In the genomic region with DNA sequence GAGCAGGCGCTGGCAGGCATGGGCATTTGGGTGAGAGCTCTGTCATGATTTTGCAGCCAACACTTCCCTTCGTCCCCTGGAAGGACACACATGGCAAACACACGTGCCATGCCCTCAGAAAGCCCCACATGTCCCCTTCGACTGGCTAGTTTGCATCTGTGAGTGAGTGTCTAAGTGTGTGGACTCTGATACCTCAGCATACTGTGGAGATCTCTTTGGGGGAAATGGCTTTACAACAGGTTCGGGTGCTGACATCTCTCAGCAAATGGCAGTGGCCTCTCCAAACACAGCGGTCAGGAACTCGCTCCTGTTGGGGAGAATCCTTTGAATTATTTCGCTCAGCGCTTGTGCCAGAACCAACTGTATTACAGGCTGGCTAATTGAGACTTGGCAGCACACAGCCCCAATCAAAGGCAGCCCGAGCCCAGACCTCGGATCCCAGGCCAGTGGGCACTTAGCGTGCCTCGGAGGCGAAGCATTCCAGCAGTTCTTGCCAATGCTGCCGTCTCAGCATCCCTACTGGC, we compare ENCODE assay signal across 16 mouse cellular contexts.
DNase-seq lines count a peak whose midpoint lies in the region; ATAC-seq lines count a peak whose summit lies in the region.
"Had no signal": no experiment of that assay in that cellular context is flagged by ENCODE, and none has a peak within 500 bp of the region (broad histone marks: within the 10 kb centered on the region; RNA-seq: fewer than 3 reads in every experiment).

No protein-coding gene starts in this region.

- peak; percentile 57; the same call in 1 of the 2 replicates for ATAC-seq in forebrain, embryonic 14.5 days
- ATAC-seq in forebrain, embryonic 12.5 days (ENCODE audit: low FRiP score): no peak
- no peak for ATAC-seq in activated CD4-positive, CD25-positive, alpha-beta regulatory T cell, adult 4 months
- ATAC-seq: lung, postnatal 0 days had no signal

- peak overlapping the region; percentile 17; the same call in 1 of the 2 replicates for H3K27ac ChIP-seq in forebrain, embryonic 14.5 days (ENCODE audit: low read depth, low read length)
- H3K27ac ChIP-seq in forebrain, embryonic 12.5 days: no peak overlapping the region
- H3K27ac ChIP-seq: embryonic facial prominence, embryonic 15.5 days; heart, embryonic 13.5 days had no signal

- WGBS in forebrain, embryonic 14.5 days: 54% methylated on average over 15 of the region's 15 CpGs
- WGBS in forebrain, embryonic 12.5 days: 88% methylated on average over 15 of the region's 15 CpGs

- H3K4me2 ChIP-seq in forebrain, embryonic 14.5 days (ENCODE audit: low read length): no peak overlapping the region
- no peak overlapping the region for H3K4me2 ChIP-seq in forebrain, embryonic 12.5 days
- H3K4me2 ChIP-seq: embryonic facial prominence, embryonic 15.5 days; heart, embryonic 13.5 days had no signal

- H3K4me3 ChIP-seq in forebrain, embryonic 14.5 days (ENCODE audit: low read depth, low read length): no peak overlapping the region
- no peak overlapping the region for H3K4me3 ChIP-seq in forebrain, embryonic 12.5 days (replicated peaks)
- H3K4me3 ChIP-seq: embryonic facial prominence, embryonic 15.5 days; heart, embryonic 13.5 days had no signal

- no peaks in the 10 kb centered on the region for H3K9me3 ChIP-seq in forebrain, embryonic 14.5 days (replicated peaks; ENCODE audit: control insufficient read depth, low read length)
- H3K9me3 ChIP-seq in forebrain, embryonic 12.5 days: no peaks in the 10 kb centered on the region
- H3K9me3 ChIP-seq: embryonic facial prominence, embryonic 15.5 days; heart, embryonic 13.5 days had no signal

- no peak overlapping the region for H3K9ac ChIP-seq in forebrain, embryonic 14.5 days (ENCODE audit: low read length)
- no peak overlapping the region for H3K9ac ChIP-seq in forebrain, embryonic 12.5 days
- H3K9ac ChIP-seq: embryonic facial prominence, embryonic 15.5 days; heart, embryonic 13.5 days had no signal

- no peaks in the 10 kb centered on the region for H3K4me1 ChIP-seq in forebrain, embryonic 14.5 days (ENCODE audit: control insufficient read depth, insufficient read depth, low read length)
- H3K4me1 ChIP-seq in forebrain, embryonic 12.5 days: no peaks in the 10 kb centered on the region
- H3K4me1 ChIP-seq: heart, embryonic 13.5 days had no signal

- no peaks in the 10 kb centered on the region for H3K27me3 ChIP-seq in forebrain, embryonic 14.5 days (replicated peaks; ENCODE audit: control insufficient read depth, insufficient read depth, low read length)
- H3K27me3 ChIP-seq in forebrain, embryonic 12.5 days: no peaks in the 10 kb centered on the region
- H3K27me3 ChIP-seq: heart, embryonic 13.5 days had no signal

- DNase-seq in forebrain, embryonic 14.5 days (ENCODE audit: low spot score): peak; percentile 84
- peak; percentile 40 for DNase-seq in right cerebral cortex, adult 18-20 months
- DNase-seq in right cerebral cortex, postnatal 25 days: no peak
- DNase-seq in heart, postnatal 4 days: peak; percentile 75
- DNase-seq in kidney, postnatal 14 days: no peak
- no peak for DNase-seq in kidney, adult 11 months
- DNase-seq: adrenal gland, postnatal 25 days; B cell, adult 2 months; cerebellum, adult 9-10 months; kidney, adult 9 months; thymus, postnatal 36 days had no signal

- H3K36me3 ChIP-seq in forebrain, embryonic 14.5 days (ENCODE audit: control insufficient read depth, insufficient read depth, low read length): no peaks in the 10 kb centered on the region
- no peaks in the 10 kb centered on the region for H3K36me3 ChIP-seq in forebrain, embryonic 12.5 days (replicated peaks)
- H3K36me3 ChIP-seq: embryonic facial prominence, embryonic 15.5 days; heart, embryonic 13.5 days had no signal

Comparison
In these comparisons a context has a peak if more than half of its experiments do, and no peak if none do; other contexts are left out.
1. DNase-seq: peak in forebrain, embryonic 14.5 days (single experiment), right cerebral cortex, adult 18-20 months (single experiment) and heart, postnatal 4 days (single experiment); none in right cerebral cortex, postnatal 25 days (single experiment), kidney, postnatal 14 days (single experiment) and kidney, adult 11 months (single experiment).